Mouse (Mus musculus): ENCODE data around the gene Gm6034. TPM values are rescaled to one million over a fixed set of nuclear protein-coding genes. Genes with fewer than 3 reads are reported as not detected.

The Gm6034 gene
- polyA plus RNA-seq, 1 experiment from 2014 or later = not detected

DNA sequence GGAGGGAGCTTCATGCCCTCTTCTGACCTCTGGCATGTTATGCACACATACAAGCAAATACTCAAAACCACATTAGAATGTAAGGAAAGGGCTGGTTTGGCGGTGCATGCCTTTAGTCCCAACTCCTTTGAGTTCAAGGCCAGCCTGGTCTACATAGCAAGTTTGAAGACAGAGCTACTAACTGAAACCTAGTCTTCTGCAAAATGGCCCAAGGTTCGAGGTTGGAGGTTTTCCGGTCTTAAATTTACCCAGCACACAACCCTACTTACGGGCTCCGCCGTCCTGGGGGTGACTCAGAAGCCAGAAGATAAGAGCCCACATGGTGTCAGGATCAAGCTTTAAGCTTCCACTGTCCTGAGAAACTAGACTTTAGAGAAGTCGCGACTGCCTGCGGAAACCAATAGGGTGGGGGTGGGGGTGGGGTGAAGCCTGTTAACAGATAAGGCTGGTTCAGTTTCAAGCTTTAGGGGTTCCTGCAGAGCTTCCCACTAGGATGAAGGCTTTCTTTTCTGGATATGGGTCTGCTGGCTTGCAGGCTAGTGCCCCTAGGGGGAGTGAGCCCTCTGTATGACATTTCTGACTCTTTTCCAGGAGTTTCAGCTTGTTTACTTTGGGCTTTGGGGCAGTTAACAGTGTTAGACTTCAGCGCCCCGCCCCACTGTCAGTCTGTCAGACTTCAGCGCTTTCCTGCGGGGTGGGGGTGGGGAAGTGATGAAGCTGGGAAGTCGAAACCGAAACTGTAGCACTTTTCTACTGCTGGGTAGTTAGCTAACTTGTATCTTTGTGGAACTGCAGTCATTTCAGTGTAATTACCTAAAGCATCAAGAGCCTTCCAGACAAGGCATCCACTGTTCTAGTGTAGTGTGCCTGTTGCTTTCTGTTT is 22.3 kb upstream of the Gm6034 start, which contains the start of gene H2-T24:
Gene H2-T24, minus strand, starts transcription at position 370 of the 883 bp plus-strand sequence.
- WGBS (ENCODE audit: insufficient replicate concordance) = 8% methylated on average over 15 of the region's 15 CpGs
- peak within 1 kb of the TSS; percentile 73 for H3K9ac ChIP-seq (ENCODE audit: low read depth, low read length)
- peak; percentile 86 for ATAC-seq (ENCODE audit: low read depth)

DNA sequence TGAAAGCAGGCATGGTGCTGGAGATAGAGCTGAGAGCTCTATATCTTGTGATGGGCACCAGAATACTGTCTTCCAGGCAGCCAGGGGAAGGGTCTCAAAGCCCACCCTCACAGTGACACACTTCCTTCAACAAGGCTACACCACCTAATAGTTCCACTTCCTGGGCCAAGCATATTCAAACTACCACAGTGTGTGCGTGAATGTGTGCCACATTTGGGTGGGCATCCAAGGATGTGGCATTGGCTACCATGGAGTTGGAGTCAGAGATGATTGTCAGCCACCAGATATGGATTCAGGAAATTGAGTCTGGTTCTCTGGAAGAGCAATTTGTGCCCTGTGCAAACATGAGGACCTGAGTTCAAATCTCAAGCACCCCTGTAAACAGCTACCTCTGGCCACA is 21.5 kb upstream of the Gm6034 start:
- H3K36me3 ChIP-seq (ENCODE audit: control insufficient read depth, insufficient read depth) = peaks cover 13% of the 10 kb centered on the region
- peak overlapping the region; percentile 97 for H3K27ac ChIP-seq (ENCODE audit: low read length)
- no peaks in the 10 kb centered on the region for H3K27me3 ChIP-seq (ENCODE audit: control insufficient read depth, insufficient read depth, low read depth, low read length)
- no peak for ATAC-seq (ENCODE audit: low read depth)
- H3K4me3 ChIP-seq (ENCODE audit: low read depth, low read length) = peak overlapping the region; percentile 65
- 81% methylated on average over 1 of the region's 1 CpGs for WGBS (ENCODE audit: insufficient replicate concordance)
- no peaks in the 10 kb centered on the region for H3K9me3 ChIP-seq (replicated peaks; ENCODE audit: control insufficient read depth, low read length)
- peak overlapping the region; percentile 76 for H3K4me2 ChIP-seq (ENCODE audit: low read depth, low read length)
- peaks cover 58% of the 10 kb centered on the region for H3K4me1 ChIP-seq (ENCODE audit: control insufficient read depth, low read depth, low read length)
- H3K9ac ChIP-seq (ENCODE audit: low read depth, low read length) = no peak overlapping the region

More for the DNA sequence above, 22.3 kb upstream of the Gm6034 start, which contains the start of gene H2-T24:
- Histone ChIP-seq H3K4me2 (ENCODE audit: low read depth, low read length) (peak within 1 kb of the TSS; percentile 76), H3K4me3 (ENCODE audit: low read depth, low read length) (peak within 1 kb of the TSS; percentile 65), H3K9me3 (replicated peaks; ENCODE audit: control insufficient read depth, low read length) (no peaks in the 10 kb centered on the region), H3K4me1 (ENCODE audit: control insufficient read depth, low read depth, low read length) (peaks cover 58% of the 10 kb centered on the region), H3K27ac (ENCODE audit: low read length) (peak within 1 kb of the TSS; percentile 97), H3K27me3 (ENCODE audit: control insufficient read depth, insufficient read depth, low read depth, low read length) (no peaks in the 10 kb centered on the region), H3K36me3 (ENCODE audit: control insufficient read depth, insufficient read depth) (peaks cover 19% of the 10 kb centered on the region)

DNA sequence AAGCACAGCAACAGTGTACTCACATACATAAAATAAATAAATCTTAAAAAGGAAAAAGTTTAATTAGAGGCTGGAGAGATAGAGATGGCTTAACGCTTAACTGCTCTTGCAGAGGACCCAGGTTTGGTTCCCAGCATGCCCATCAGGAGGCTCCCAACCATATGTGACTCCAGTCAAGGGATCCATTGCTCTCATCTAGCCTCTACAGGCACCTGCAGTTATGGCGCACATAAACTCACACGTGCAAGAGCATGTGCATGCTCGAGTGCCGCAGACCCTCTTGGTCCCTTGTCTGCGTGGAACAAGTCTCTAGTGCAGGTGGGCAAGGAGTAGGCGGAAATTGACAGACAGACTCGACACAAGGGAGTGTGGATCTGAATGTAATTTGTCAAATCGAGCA is 20.7 kb upstream of the Gm6034 start:
- whole genome bisulfite sequencing (ENCODE audit: insufficient replicate concordance) = 79% methylated on average over 9 of the region's 9 CpGs
- H3K27me3 ChIP-seq (ENCODE audit: control insufficient read depth, insufficient read depth, low read depth, low read length) = no peaks in the 10 kb centered on the region
- H3K9me3 ChIP-seq (replicated peaks; ENCODE audit: control insufficient read depth, low read length) = no peaks in the 10 kb centered on the region
- no peak overlapping the region for H3K4me2 ChIP-seq (ENCODE audit: low read depth, low read length)
- ATAC-seq (ENCODE audit: low read depth) = no peak
- peaks cover 58% of the 10 kb centered on the region for H3K4me1 ChIP-seq (ENCODE audit: control insufficient read depth, low read depth, low read length)
- H3K36me3 ChIP-seq (ENCODE audit: control insufficient read depth, insufficient read depth) = peaks cover 5% of the 10 kb centered on the region; the same call in 1 of the 2 replicates
- no peak overlapping the region for H3K4me3 ChIP-seq (ENCODE audit: low read depth, low read length)
- no peak overlapping the region for H3K9ac ChIP-seq (ENCODE audit: low read depth, low read length)
- no peak overlapping the region for H3K27ac ChIP-seq (ENCODE audit: low read length)

DNA sequence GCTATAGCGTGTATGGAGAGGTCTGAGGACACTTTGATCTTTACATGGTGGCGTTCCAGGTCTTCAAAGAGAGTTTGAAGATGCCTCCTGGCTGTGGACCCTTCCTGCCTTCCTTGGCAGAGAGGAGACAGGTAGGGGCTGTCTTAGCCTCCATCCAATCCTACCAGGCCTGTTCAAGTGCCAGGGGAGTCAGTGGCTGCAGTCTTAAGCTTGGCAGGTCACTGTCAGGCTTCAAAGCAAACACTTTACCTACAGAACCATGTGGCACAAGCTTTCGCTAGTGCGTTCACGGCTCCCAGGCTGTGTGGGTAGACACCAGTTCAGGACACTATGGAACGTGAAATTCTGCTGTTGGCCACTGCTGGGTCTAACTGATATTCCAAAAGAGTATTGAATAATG is 19.8 kb upstream of the Gm6034 start:
- H3K4me1 ChIP-seq (ENCODE audit: control insufficient read depth, low read depth, low read length) = peaks cover 51% of the 10 kb centered on the region
- WGBS (ENCODE audit: insufficient replicate concordance) = 84% methylated on average over 6 of the region's 6 CpGs
- no peaks in the 10 kb centered on the region for H3K36me3 ChIP-seq (ENCODE audit: control insufficient read depth, insufficient read depth)
- H3K9ac ChIP-seq (ENCODE audit: low read depth, low read length) = no peak overlapping the region
- no peak for ATAC-seq (ENCODE audit: low read depth)
- peak overlapping the region; percentile 36 for H3K27ac ChIP-seq (ENCODE audit: low read length)
- H3K27me3 ChIP-seq (ENCODE audit: control insufficient read depth, insufficient read depth, low read depth, low read length) = no peaks in the 10 kb centered on the region
- 0 out of 2 replicates have a peak overlapping the region, but pooled peaks have one; percentile 46 for H3K4me2 ChIP-seq (ENCODE audit: low read depth, low read length)
- no peak overlapping the region for H3K4me3 ChIP-seq (ENCODE audit: low read depth, low read length)
- no peaks in the 10 kb centered on the region for H3K9me3 ChIP-seq (replicated peaks; ENCODE audit: control insufficient read depth, low read length)

DNA sequence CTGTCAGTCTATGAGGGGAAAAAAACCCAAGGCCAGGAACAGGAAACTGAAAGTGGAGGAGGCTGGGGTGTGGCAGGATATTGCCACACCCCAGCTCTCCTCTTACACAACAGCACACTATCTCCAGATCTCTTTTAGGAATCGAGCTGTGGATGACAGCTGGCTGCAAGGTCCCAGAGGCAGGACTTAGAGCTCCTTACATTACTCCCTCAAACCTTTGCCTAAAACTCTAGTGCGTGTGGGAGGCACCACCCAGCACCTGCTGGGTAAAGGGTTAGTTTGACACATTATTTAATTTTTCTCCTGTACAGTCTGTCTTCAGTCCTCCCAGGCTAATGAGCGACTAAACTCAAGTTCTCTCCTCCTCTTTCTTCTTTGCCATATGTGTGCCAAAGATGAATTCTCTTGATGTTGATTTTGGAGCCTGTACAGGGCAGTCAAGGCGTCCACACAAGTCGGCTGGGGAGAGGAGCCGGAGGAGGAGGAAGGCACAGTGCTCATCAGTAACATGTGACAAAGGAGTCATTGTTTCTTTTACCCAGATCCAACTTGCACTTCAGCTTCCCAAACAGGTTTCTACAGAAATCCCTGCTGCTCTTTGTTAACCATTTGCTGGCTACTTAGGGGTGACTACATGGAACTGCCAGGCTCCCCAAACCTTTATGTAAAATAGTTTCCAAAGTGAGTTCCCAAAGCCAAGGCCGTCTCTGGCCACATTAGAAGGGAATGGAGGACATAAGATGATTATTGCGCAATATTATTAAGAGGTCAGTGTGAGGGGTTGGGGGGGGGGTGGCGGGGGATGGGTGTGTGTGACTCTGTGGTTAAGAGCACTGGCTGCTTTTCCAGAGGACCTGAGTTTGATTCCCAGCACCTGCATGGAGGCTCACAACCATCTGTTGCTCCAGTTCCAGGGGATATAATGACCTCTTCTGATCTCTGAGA is 18.8 kb upstream of the Gm6034 start:
- H3K9ac ChIP-seq (ENCODE audit: low read depth, low read length) = peak overlapping the region; percentile 2; the same call in 1 of the 2 replicates
- no peaks in the 10 kb centered on the region for H3K9me3 ChIP-seq (replicated peaks; ENCODE audit: control insufficient read depth, low read length)
- no peaks in the 10 kb centered on the region for H3K36me3 ChIP-seq (ENCODE audit: control insufficient read depth, insufficient read depth)
- ATAC-seq (ENCODE audit: low read depth) = peak; percentile 45
- WGBS (ENCODE audit: insufficient replicate concordance) = 48% methylated on average over 9 of the region's 9 CpGs
- peak overlapping the region; percentile 20 for H3K4me3 ChIP-seq (ENCODE audit: low read depth, low read length)
- peaks cover 47% of the 10 kb centered on the region for H3K4me1 ChIP-seq (ENCODE audit: control insufficient read depth, low read depth, low read length)
- no peaks in the 10 kb centered on the region for H3K27me3 ChIP-seq (ENCODE audit: control insufficient read depth, insufficient read depth, low read depth, low read length)
- peak overlapping the region; percentile 46 for H3K4me2 ChIP-seq (ENCODE audit: low read depth, low read length)
- peak overlapping the region; percentile 66 for H3K27ac ChIP-seq (ENCODE audit: low read length)

DNA sequence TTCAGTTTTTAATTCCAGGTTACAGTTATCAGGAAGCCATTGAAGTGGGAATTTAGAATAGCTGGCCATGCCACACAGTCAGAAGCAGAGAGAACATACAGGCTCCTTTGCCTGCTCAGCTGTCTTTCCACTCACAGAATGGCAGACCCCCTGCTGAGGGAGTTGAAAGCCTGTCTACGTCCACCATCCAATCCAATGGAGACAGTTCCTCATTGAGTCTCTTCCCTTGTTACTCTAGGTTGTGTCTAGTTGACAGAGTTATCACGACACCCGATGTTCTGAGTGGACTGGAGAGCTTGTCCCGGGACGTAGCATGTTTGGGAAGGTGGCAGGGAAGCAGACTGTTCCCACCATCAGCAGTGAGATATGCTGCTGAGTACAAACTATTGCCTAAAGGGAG is 17.6 kb upstream of the Gm6034 start:
- Histone ChIP-seq H3K4me2 (ENCODE audit: low read depth, low read length) (no peak overlapping the region), H3K27ac (ENCODE audit: low read length) (0 out of 2 replicates have a peak overlapping the region, but pooled peaks have one; percentile 5), H3K4me3 (ENCODE audit: low read depth, low read length) (no peak overlapping the region), H3K9ac (ENCODE audit: low read depth, low read length) (no peak overlapping the region), H3K36me3 (ENCODE audit: control insufficient read depth, insufficient read depth) (no peaks in the 10 kb centered on the region), H3K27me3 (ENCODE audit: control insufficient read depth, insufficient read depth, low read depth, low read length) (no peaks in the 10 kb centered on the region), H3K9me3 (replicated peaks; ENCODE audit: control insufficient read depth, low read length) (no peaks in the 10 kb centered on the region), H3K4me1 (ENCODE audit: control insufficient read depth, low read depth, low read length) (peaks cover 42% of the 10 kb centered on the region)
- no peak for ATAC-seq (ENCODE audit: low read depth)
- WGBS (ENCODE audit: insufficient replicate concordance) = 62% methylated on average over 5 of the region's 5 CpGs

DNA sequence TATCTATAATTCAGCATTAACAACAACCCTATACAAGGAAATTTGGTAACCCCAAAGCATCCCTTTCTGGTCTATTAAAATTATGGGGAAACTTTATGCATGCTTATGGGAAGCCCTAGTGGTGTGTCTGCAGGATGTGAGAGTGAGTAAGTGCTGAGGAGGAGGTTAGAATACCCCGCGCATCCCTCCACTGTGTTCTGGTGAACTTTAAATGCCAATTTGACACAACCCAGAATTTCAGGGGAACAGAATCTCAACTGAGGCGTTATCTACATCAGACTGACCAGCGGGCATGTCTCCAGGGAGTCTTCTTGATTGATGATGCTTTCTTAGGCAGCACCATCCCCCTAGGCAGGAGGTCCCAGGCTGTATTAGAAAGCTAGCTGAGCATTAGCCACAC is 16.9 kb upstream of the Gm6034 start:
- peaks cover 42% of the 10 kb centered on the region for H3K4me1 ChIP-seq (ENCODE audit: control insufficient read depth, low read depth, low read length)
- no peak overlapping the region for H3K9ac ChIP-seq (ENCODE audit: low read depth, low read length)
- H3K27ac ChIP-seq (ENCODE audit: low read length) = no peak overlapping the region
- 69% methylated on average over 4 of the region's 4 CpGs for WGBS (ENCODE audit: insufficient replicate concordance)
- no peaks in the 10 kb centered on the region for H3K36me3 ChIP-seq (ENCODE audit: control insufficient read depth, insufficient read depth)
- H3K27me3 ChIP-seq (ENCODE audit: control insufficient read depth, insufficient read depth, low read depth, low read length) = no peaks in the 10 kb centered on the region
- no peak for ATAC-seq (ENCODE audit: low read depth)
- H3K4me3 ChIP-seq (ENCODE audit: low read depth, low read length) = no peak overlapping the region
- no peak overlapping the region for H3K4me2 ChIP-seq (ENCODE audit: low read depth, low read length)
- H3K9me3 ChIP-seq (replicated peaks; ENCODE audit: control insufficient read depth, low read length) = no peaks in the 10 kb centered on the region

DNA sequence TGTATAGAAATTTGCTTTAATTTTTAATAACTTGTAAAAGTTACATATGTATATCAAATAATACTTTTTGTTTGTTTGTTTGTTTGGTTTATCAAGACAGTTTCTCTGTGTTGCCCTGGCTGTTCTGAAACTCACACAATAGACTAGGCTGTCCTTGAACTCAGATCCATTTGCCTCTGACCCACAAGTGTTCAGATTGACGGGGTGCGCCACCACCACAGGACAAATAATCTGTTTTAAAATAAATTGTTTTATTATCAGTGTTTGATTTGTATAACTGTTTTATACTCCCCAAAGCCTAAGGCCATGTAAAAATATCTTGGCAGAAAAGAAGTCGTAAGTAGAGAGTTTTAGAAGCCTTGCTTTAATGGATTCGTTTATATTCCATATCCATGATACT is 15.1 kb upstream of the Gm6034 start:
- H3K9me3 ChIP-seq (replicated peaks; ENCODE audit: control insufficient read depth, low read length) = no peaks in the 10 kb centered on the region
- H3K27me3 ChIP-seq (ENCODE audit: control insufficient read depth, insufficient read depth, low read depth, low read length) = no peaks in the 10 kb centered on the region
- no peak overlapping the region for H3K9ac ChIP-seq (ENCODE audit: low read depth, low read length)
- H3K4me2 ChIP-seq (ENCODE audit: low read depth, low read length) = no peak overlapping the region
- no peaks in the 10 kb centered on the region for H3K36me3 ChIP-seq (ENCODE audit: control insufficient read depth, insufficient read depth)
- H3K4me1 ChIP-seq (ENCODE audit: control insufficient read depth, low read depth, low read length) = peaks cover 37% of the 10 kb centered on the region
- 78% methylated on average over 4 of the region's 4 CpGs for WGBS (ENCODE audit: insufficient replicate concordance)
- no peak for ATAC-seq (ENCODE audit: low read depth)
- H3K4me3 ChIP-seq (ENCODE audit: low read depth, low read length) = no peak overlapping the region
- no peak overlapping the region for H3K27ac ChIP-seq (ENCODE audit: low read length)
